Mouse (Mus musculus): ENCODE results near the gene Sh2b1. TPM values are rescaled to one million over a fixed set of nuclear protein-coding genes. Genes with fewer than 3 reads are reported as not detected.

The Sh2b1 gene
- total RNA-seq, 2 experiments from 2014 or later = 4.1 to 12.6 TPM

DNA sequence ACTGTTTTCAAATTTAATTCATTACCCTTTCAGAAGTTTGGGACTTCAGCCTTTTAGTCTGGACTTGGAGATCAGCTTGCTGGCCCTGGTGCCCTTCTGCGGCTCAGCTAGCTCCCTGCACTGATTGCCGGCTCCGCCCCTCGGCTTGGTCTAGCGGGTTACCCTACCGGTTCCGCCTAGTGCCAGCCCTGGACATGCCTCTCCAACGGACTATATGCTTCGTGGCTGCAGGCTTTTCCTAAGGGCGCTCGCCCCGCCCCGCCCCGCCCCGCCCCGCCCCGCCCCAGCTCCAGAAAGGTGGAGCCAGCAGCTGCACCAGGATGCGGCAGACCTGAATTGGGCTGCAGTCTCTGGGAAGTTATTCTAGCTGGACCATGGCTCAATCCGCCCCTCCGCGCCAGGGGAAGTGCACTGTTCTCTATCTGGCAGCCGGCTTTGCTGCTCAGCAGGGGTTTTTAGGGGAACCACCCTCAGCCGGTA lies 7.2 kb upstream of the Sh2b1 start:
- peak; percentile 80 for ATAC-seq (replicated peaks; ENCODE audit: low FRiP score, poor library complexity, severe bottlenecking)

DNA sequence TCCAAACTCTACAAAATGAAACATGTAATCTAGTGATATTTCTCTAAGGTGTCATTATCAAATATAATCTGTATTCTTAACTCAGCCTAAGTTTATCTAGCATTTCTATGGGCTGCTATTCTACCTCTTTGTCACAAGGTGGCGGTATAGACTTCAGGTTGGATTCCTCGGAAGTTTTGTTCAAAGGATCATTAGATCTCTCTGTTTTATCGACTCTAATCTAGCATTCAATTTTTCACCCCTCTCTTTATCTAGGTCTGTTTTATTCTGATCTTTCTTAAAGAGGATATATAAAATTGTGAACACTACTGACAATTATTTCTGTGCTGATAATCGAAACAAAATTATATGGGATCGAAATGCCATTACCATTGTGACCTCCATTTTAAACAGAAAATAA lies 6.5 kb upstream of the Sh2b1 start:
- peak; percentile 64; the same call in 1 of the 2 replicates for ATAC-seq (replicated peaks; ENCODE audit: low FRiP score, poor library complexity, severe bottlenecking)

DNA sequence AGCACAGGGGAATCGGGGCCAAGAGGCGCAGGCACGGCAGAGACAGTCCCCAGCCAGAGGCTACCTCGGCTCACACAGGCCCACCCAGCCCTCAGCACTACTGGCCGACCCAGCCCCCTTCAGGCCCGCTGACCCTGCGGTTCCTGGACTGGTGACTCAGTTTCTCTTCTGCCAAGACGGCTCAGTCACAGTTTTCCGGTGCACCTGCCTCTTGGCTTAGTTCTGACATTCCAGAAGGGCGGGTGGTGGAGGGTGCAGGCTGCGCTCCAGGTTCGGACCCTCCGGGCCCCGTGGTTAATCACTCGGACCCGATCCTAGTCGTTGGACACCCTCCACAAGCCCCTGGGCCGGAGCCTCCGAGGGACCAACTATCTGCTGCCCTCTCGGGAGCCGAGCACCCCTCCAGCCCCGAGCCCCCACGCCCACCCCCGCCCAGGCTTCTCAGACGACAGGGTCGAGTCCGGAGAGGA lies 703 bp downstream of the Sh2b1 start:
- ATAC-seq (replicated peaks; ENCODE audit: low FRiP score, poor library complexity, severe bottlenecking) = no peak

DNA sequence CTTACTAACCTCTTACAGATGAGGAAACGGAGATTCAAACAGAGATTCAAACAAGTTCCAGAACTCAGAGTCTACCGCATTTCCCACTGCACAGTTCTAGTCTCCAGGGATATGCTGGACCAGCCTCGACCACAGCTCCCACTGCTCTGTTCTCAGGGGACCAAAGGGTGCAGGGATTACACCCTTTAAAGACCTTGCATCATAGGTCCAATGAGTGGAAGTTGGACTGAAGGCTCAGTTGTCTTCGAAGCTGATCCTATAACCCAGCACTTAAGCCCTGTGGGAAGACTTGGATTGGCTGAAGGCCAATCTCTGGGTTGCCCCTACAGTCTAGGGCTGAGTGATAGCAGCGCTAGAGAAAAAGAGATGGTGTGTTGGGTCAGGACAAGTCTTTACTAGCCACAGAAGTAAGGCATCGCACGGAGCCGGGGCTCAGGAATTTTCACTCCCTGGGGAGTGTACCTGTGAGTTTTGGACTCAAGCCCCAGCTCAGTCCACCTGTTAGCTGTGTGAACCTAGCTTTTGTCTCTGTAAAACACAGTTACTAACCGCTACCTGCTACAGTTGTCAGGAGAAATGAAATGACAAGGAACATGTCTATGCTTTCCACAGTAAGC lies 1.6 kb downstream of the Sh2b1 start:
- no peak for ATAC-seq (replicated peaks; ENCODE audit: low FRiP score, poor library complexity, severe bottlenecking)

DNA sequence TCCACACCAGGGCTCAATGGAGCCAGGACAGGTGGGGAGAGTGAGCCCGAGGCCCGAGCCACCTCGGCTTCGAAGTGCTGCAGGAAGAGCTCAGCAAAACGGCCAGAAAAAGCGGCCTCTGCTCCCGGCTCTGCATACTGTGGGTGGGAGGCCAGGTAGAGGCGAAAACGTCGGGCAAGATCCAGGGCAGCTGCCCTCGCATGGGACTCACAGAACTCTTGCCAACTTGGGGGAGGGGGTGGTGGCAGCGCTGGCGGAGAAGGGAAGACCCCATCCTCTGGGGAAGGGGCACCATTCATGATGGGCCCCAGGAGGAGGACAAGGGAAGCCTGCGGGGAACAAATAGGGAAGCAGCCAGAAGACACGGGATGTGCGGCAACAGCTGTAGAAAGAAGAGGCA lies 2.5 kb downstream of the Sh2b1 start:
- no peak for ATAC-seq (replicated peaks; ENCODE audit: low FRiP score, poor library complexity, severe bottlenecking)

DNA sequence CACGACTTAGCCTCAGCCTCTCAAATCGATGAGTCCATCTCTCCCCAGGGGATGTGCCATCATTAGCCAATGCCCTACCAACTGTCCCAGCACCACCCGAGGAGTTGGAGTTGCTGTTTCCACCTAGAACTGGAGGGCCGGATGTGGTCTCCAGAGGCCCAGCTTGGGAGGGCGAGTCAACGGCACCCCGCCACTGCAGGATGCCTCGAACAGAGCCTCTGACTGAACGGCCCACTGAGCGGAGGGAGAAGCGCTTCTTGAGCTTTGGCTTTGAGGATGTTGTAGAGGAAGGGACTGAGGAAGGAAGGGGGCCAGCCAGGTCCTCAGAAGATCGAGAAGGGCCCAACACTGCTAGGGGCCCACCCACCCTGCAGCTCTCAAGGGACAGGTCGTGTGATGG lies 2.9 kb downstream of the Sh2b1 start:
- ATAC-seq (replicated peaks; ENCODE audit: low FRiP score, poor library complexity, severe bottlenecking) = no peak

DNA sequence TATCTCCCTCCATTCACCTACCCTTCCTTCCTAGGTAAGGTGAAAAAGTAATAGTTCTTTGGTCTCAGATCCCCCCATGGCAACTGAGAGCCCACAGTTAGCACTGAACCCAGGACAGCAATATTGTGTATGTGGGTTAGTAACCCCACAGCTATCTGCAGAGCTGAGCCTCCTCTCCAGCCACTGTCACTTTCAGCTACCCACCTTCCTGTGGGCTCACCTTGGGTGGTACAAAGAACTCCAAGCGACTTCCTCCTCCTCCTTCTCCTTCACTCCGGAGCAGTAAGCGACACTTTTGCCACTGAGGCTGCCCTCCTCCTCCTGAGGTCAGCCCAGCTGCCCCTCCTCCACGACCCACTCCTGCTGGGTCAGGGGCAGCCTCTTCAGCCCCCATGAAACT lies 3.4 kb downstream of the Sh2b1 start:
- no peak for ATAC-seq (replicated peaks; ENCODE audit: low FRiP score, poor library complexity, severe bottlenecking)

DNA sequence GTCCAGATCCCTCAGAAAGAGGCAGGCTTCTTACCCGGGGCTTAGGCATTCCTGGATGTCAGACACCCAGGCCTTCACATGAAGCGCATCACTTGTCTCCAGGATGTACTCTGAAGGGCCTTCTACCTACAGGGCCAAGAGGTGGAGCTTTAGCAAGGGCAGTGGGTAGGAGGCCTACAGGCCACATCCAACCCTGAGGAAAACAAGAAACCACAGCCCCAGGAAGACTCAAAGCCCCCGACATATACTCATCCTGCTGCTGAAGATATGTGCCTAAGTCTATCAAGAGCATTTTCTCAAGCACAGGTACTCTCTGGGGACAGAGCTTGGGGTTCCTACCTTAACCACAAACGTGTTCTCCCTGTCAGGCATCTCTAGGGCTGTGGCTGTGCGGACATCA lies 3.9 kb downstream of the Sh2b1 start:
- ATAC-seq (replicated peaks; ENCODE audit: low FRiP score, poor library complexity, severe bottlenecking) = no peak

DNA sequence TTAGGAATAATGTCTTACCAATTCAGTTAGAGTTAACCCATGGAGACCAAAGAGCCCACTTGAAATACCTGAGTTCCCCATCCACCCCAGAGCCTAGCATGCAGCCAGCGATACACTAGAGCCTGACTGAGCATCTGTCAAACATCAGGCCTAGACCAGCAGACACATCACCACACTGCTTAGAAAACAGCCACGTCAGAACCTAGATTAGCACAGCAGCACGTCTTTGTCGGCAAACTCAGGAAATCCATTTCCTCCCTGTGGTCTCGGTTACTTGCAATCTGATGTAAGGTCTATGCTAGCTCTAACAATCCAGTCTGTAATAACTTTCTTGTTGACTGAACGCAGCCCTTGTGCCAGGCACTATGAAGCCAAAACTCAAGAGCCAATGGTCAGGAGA lies 5.1 kb downstream of the Sh2b1 start:
- ATAC-seq (replicated peaks; ENCODE audit: low FRiP score, poor library complexity, severe bottlenecking) = no peak

DNA sequence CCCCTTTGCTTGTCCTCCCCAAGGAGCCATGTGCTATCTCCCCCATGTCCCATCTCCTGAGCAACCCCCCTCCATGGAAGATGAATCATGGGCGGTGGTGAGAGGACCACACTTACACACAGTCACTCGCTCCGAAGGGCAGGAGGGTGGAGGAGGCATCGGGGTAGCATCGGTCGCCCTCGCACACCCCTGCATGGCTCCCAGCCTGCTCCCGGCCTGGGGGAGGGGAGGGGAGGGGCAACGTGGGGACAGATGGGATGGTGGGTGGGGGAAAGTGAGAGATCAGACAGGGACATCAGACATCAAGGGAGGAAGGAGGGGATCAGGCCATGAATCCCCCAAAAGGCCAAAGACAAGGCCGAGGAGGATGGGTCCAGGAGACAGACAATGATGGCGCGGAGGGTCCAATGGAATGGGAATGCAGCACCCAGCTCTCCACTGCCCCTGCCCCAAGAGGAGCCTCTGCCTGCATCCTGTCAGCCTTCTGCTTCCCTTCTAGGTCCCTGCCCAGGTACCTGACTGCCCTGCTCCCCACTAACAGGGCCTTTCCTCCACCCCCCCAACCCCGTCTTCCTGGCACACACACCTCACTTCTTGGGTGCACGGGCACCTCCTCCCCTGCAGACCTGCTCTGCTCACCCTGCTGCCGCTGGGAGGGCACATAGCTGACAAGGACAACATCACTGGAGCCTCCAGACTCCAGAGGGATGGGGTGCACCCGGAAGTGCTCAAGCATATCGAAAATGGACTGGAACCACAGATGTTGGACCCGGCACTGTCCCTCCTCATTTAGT lies 7.2 kb downstream of the Sh2b1 start:
- no peak for ATAC-seq (replicated peaks; ENCODE audit: low FRiP score, poor library complexity, severe bottlenecking)

DNA sequence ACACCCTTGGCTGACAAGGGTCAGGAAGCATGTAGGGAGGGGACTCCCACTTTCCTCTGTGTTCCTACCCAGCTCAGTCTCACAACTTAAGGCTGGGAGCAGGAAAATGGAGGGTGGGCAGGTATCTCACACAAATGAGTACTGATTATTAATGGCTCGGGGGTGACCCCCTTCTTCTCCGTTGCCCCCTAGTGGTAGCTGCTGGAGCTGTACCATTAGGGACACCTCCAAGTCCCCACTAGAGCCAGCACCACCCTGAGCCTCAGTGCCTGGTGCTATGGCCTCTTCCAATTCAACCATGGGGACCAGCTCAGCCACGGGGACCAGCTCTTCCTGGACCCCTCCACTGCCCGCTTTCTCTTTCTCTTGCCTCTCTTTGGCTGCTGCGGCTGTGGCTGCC lies 8.0 kb downstream of the Sh2b1 start:
- peak; percentile 74 for ATAC-seq (replicated peaks; ENCODE audit: low FRiP score, poor library complexity, severe bottlenecking)

DNA sequence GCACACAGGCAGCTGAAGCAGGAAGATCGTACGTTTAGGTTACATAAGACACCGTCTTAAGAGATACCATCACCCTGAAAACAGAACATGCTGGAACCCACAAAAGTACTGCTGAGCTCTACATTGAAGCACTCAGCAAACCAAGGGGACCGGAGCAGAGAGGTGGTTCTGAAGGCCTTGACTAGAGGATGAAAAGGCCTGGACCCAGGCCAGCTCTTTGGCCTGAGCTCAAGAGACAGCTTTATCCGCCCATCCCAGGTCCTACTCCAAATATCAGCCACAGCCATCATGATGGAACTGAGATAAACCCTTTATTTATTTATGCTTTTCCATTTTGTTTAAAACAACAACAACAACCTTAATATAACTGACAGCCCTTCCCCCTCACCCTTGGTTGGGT lies 8.5 kb downstream of the Sh2b1 start:
- no peak for ATAC-seq (replicated peaks; ENCODE audit: low FRiP score, poor library complexity, severe bottlenecking)

DNA sequence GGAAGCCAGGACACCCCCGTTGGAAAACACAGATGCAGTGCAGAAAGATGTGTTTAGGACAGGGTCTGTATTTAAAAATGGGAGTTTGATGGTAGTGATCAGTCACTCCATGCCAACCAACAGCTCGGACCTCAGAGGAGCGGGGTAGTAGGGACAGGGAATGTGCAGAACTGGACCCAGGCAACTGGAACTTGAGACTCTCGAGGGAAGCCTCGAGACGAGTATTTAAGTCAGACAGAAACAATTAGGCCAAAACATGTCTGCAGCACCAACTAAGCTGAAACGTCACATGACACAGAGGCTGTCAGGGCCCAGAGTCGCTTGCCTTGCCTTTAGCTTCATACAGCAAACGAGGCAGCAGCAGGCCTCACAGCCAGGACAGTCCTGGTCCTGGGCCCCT lies 9.1 kb downstream of the Sh2b1 start:
- no peak for ATAC-seq (replicated peaks; ENCODE audit: low FRiP score, poor library complexity, severe bottlenecking)

DNA sequence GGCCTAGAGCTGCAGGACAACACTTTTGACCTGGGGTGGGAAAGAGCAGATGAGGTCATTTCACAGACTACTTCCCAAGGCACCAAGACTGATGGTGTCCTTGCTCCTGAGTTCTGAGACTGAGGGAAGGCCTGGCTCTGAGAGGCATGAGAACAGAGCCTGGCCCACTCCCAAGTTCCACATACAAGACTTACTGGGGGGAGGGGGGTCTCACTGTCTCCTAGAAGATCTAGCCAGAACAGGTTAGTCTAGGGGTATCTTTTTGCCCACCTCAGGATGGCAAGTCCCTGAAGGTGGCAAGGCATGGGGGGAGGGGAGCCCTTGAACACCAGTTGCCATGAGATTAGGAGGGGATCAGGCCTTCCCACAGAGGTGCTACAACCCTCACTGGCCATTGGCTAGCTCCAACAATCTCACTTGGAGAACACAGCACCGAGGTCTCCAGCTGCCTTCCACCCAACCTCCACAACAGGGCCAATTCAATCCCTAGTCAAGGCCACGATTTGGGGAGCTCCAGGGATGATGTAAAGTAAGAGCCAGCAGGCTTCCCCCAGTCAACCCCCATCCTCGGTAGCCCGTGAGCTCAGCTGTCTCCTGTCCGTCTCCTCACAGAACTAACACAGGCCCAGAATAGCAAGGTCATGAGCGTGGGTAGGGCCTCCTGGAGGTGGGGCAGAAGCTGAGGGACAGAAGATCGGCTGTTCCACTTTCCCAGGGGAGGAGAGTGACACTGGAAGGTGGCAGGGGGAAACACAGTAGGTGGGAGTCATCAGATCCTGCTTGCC lies 9.8 kb downstream of the Sh2b1 start:
- ATAC-seq (replicated peaks; ENCODE audit: low FRiP score, poor library complexity, severe bottlenecking) = no peak

DNA sequence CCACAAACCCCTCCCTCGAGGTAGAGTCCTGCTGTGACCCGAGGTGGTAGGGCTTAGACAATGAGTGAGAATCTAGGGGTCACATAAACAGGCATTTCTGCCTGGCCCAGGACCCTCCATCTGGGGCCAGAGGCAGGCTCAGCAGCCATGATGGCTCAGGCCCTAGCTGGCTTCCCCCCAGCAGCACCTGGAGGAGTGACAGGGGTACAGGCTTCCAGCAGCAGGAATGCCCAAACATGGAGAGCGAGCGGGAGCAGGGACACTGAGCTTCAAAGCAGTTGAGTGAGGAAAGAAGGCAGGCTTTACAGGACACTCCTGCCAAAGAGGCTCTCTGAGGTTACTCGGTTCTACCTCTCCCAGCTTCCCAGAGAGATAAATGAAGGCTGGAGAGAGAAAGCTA lies 10.4 kb downstream of the Sh2b1 start:
- no peak for ATAC-seq (replicated peaks; ENCODE audit: low FRiP score, poor library complexity, severe bottlenecking)

DNA sequence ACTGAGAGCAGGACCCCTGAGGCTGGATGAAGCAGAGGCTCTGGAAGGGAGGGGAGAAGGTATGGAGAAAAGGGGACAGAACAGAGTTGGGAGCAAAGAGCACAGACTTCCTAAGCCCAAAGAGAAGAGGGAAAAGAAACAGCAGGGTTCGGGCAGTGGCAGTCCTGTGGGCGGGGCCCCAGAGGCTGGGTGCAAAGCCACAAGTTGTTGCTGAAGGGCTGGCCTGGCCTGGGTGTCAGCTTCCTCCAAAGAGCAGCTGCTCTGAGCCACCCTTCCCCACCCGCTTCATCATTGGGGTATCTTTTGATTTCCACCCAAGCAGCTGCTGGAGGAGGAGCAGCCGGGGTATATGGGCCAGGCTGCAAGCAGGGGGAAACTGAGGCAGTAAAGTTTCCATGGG lies 11.1 kb downstream of the Sh2b1 start:
- ATAC-seq (replicated peaks; ENCODE audit: low FRiP score, poor library complexity, severe bottlenecking) = no peak

DNA sequence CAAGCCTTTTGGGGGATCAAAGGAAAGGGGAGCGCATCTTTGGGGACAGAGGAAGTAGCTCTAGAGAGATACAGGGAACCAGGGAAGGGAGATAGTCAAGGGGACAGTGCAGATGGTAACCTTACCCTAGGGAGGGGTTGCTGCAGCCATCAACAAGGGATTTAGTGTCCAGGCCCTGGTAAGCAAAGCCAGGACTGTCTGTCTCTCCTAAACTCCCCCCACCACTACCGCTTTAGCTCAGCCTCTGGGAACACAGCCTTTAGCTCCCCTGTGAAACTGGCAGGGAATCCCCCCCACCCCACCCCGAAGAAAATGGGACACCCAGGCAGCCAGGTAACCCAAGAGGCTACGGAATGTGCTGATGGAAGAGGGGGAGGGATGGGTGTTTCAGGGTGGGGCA lies 11.7 kb downstream of the Sh2b1 start:
- no peak for ATAC-seq (replicated peaks; ENCODE audit: low FRiP score, poor library complexity, severe bottlenecking)

DNA sequence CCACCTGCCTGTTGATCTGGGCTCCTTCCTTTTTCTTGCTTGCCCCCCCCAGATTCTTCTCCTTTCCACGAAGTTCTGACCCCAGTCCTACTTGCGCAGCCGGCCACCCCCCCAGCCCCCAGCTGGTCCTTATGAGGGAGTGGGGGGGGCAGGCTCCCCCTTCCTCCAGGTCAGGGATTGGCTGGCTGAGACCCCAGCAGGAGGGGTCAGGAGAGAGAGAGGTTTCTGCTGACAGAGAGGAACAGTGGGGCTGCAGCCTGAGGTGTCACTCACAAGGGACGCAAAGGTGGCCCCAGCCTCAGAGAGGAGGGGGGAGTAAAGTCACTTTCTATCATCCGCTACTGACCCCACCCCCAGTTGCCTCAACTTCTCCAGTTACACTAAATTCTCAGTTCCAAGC lies 12.2 kb downstream of the Sh2b1 start, which contains the start of gene Atp2a1:
Gene Atp2a1, minus strand, starts transcription at position 105 of the 400 bp plus-strand sequence.
- ATAC-seq (replicated peaks; ENCODE audit: low FRiP score, poor library complexity, severe bottlenecking) = no peak

DNA sequence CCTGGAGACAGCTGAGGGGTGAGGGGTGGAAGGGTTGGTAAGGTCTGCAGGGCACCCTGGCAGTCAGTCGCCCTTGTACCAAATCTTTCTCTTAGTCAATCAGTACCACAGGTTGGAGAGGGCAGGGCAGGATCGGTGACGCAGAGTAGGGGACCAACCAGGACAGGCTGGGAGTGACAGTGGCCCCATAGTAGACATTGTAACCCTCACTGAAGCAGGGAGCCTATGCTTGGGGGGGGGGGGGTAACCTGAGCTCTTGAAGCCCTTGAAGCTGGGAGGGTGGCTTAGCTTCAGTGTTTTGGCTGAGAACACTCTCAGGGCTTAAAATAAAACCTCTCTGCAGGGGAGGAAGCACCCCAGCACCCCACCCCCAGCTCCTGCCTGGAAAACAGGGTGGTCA lies 13.6 kb downstream of the Sh2b1 start:
- ATAC-seq (replicated peaks; ENCODE audit: low FRiP score, poor library complexity, severe bottlenecking) = no peak

DNA sequence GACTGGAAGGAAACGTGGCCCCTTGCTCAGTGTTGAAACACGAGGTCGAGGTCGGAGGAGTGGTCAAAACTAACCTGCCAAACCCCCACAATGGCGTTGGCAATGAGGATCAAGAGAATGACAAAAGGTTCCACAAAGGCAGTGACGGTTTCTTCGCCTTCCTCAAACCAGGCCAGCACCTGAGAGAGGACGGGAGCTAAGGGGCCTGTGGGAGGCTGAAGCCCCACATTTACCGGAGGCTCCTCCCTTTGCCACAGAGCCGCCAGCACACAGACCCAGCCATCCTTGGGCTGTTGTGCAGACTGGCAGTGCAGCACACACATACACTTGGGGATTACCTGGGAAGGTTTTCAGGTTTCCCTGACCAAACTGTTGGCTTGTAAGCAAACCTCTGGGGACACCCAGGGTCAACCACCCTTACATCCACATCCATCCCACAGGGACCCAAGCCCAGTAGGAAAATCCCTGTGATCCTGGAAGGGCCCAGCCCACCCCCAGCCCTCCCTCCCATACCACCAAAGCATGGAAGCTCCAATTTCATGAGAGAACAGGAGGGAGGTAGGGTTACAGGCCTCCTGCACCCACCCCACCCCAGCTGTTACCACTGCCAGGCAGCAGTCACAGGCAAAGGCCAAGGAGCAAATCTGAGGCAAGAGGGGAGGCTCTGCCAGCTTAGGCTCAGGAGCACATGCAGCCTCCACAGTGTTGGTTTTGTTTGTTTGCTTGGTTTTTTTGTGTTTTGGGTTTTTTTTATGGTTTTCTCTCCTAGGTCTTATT lies 14.4 kb downstream of the Sh2b1 start:
- ATAC-seq (replicated peaks; ENCODE audit: low FRiP score, poor library complexity, severe bottlenecking) = no peak
